7 mouse cellular contexts compared by ENCODE assay signal in genomic region chr4:135244335-135244734, GRCm38 (mm10). TPM values are rescaled to one million over a fixed set of nuclear protein-coding genes. Genes with fewer than 3 reads are reported as not detected.
DNase-seq lines count a peak whose midpoint lies in the region; ATAC-seq and TF ChIP-seq lines count a peak whose summit lies in the region.

No protein-coding gene starts in this region.

- TF ChIP-seq CTCF in layer of hippocampus, adult 2 months (conservative IDR thresholded peaks at IDR 0.05) = peak; percentile 68

- 0 out of 2 replicates have a peak, but pooled peaks cover 3% of the 10 kb centered on the region for H3K36me3 ChIP-seq in midbrain, embryonic 13.5 days

- H3K4me3 ChIP-seq in layer of hippocampus, adult 2 months = no peak overlapping the region
- H3K4me3 ChIP-seq in midbrain, embryonic 13.5 days (replicated peaks) = no peak overlapping the region

- H3K27ac ChIP-seq in layer of hippocampus, adult 2 months = no peak overlapping the region
- no peak overlapping the region for H3K27ac ChIP-seq in midbrain, embryonic 13.5 days

- no peak for DNase-seq in layer of hippocampus, adult 2 months (ENCODE audit: low spot score in 2 of 2)
- no peak for DNase-seq in layer of hippocampus, adult 9-11 months
- peak; percentile 94 for DNase-seq in R1 (ENCODE audit: low read depth, low spot score)
- peak; percentile 59 to 64 for DNase-seq in kidney, postnatal 25 days
- DNase-seq in spleen, postnatal 10 days (ENCODE audit: low spot score in 2 of 2) = peak; percentile 38 to 76
- no peak for DNase-seq in layer of hippocampus, adult 9-10 months (ENCODE audit: low spot score)

- 94% methylated on average over 3 of the region's 3 CpGs for WGBS in midbrain, embryonic 13.5 days

- H3K9ac ChIP-seq in midbrain, embryonic 13.5 days (replicated peaks) = no peak overlapping the region

- H3K4me2 ChIP-seq in midbrain, embryonic 13.5 days (replicated peaks) = no peak overlapping the region

- ATAC-seq in midbrain, embryonic 13.5 days = no peak

- H3K27me3 ChIP-seq in midbrain, embryonic 13.5 days = no peaks in the 10 kb centered on the region

- H3K4me1 ChIP-seq in midbrain, embryonic 13.5 days (replicated peaks) = peaks cover 64% of the 10 kb centered on the region

- H3K9me3 ChIP-seq in midbrain, embryonic 13.5 days = no peaks in the 10 kb centered on the region

RNA-seq across cellular contexts. Expression of gene Clic4, which starts 28.3 kb away (rescaled TPM):
- total RNA-seq in layer of hippocampus, adult 2 months (2021) = 10 to 100 TPM; 31.2 to 34.2 TPM
- 95.1 and 108 TPM in 2 replicates for polyA plus RNA-seq in midbrain, embryonic 13.5 days (2015; fragmentation: Nextera tagmentation; extraction: Ambion mirVana)

Comparison
In these comparisons a context has a peak if more than half of its experiments do, and no peak if none do; other contexts are left out.
1. DNase-seq: peak in R1 (single experiment), kidney, postnatal 25 days (2 of 2) and spleen, postnatal 10 days (2 of 2); none in layer of hippocampus, adult 2 months (0 of 2), layer of hippocampus, adult 9-11 months (single experiment) and layer of hippocampus, adult 9-10 months (single experiment).